Mouse (Mus musculus): Measurements from ENCODE around the gene Gm10803.

DNA sequence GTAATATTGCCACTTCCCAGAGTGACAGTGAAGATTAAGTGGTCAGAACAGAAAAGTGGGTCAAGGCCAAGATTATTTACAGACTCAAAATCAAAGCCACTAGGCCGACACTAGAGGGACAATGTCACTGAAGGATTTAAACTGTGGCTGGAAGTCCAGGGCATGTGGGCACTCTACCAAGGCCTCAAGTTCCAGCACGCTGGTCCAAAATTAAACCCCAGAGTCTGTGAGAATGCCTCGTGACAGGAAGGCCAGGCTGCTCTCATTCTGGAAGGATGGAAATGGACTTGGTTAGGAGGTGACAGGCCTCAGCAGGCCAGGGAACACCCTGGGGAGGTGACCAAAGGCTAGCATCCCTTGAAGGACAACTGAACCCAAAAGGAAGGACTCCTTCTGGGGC, 48.4 kb downstream of the Gm10803 start:
- no peak for TF ChIP-seq CTCF (IDR thresholded peaks at IDR 0.05)
- TF ChIP-seq EP300 (IDR thresholded peaks at IDR 0.05): no peak

Data from lung, postnatal 0 days (tissue).